Comparison of ENCODE assay signal across 27 mouse cellular contexts in genomic region chr8:109492785-109493184, GRCm38 (mm10). TPM values are rescaled to one million over a fixed set of nuclear protein-coding genes. Genes with fewer than 3 reads are reported as not detected.
DNase-seq lines count a peak whose midpoint lies in the region; TF ChIP-seq lines count a peak whose summit lies in the region.
"Had no signal": no experiment of that assay in that cellular context is flagged by ENCODE, and none has a peak within 500 bp of the region (broad histone marks: within the 10 kb centered on the region; RNA-seq: fewer than 3 reads in every experiment).

No protein-coding gene starts in this region.

- intact Hi-C loops in left cerebral cortex, adult 2 months (cut with DNase I) = no loop called here
- intact Hi-C loops in left cerebral cortex, postnatal 36 days (cut with DNase I) = loop anchor here (5.0 kb wide), 1 partner anchor 45 kb away; no protein-coding TSS in a partner anchor

- TF ChIP-seq CTCF in left cerebral cortex, adult 2 months (IDR thresholded peaks at IDR 0.05) = no peak
- TF ChIP-seq CTCF in testis, adult 2 months (IDR thresholded peaks at IDR 0.05; ENCODE audit: control insufficient read depth, insufficient read depth, insufficient replicate concordance, low read depth, low read length) = no peak

- no peak overlapping the region for H3K4me3 ChIP-seq in left cerebral cortex, adult 2 months
- H3K4me3 ChIP-seq in testis, adult 2 months (ENCODE audit: control insufficient read depth, low read depth, low read length) = peak overlapping the region; percentile 20; the same call in 1 of the 2 replicates
- H3K4me3 ChIP-seq: embryonic facial prominence, embryonic 13.5 days; embryonic facial prominence, embryonic 15.5 days; erythroblast, embryonic 14.5 days; forebrain, embryonic 10.5 days; forebrain, embryonic 12.5 days had no signal

- H3K27me3 ChIP-seq in testis, adult 2 months (ENCODE audit: control insufficient read depth, insufficient read depth, low read length) = no peaks in the 10 kb centered on the region
- H3K27me3 ChIP-seq: embryonic facial prominence, embryonic 13.5 days; embryonic facial prominence, embryonic 15.5 days; forebrain, embryonic 12.5 days had no signal

- TF ChIP-seq POLR2A in testis, adult 2 months (IDR thresholded peaks at IDR 0.05; ENCODE audit: control insufficient read depth, low read depth, low read length) = no peak

- no peak for DNase-seq in left cerebral cortex, adult 2 months (ENCODE audit: extremely low spot score in 1 of 2, low spot score in 2 of 2)
- no peak for DNase-seq in left cerebral cortex, postnatal 36 days (ENCODE audit: low spot score in 2 of 2)
- peak; percentile 14 for DNase-seq in lung, postnatal 25 days (ENCODE audit: low spot score)
- DNase-seq in lung, postnatal 14 days = no peak
- DNase-seq in testis, postnatal 10 days (ENCODE audit: low spot score) = no peak
- no peak for DNase-seq in cerebellum, adult 18-20 months
- DNase-seq: adrenal gland, adult 8-10 months; adrenal gland, postnatal 14 days; adrenal gland, postnatal 36 days; cerebellum, adult 11-12 months; cerebellum, adult 8-10 months; cerebellum, adult 9-11 months; cerebellum, postnatal 14 days; cerebellum, postnatal 36 days; embryo, embryonic 11 days had no signal

- H3K4me1 ChIP-seq in testis, adult 2 months (ENCODE audit: control insufficient read depth, insufficient read depth, low read length) = no peaks in the 10 kb centered on the region
- H3K4me1 ChIP-seq: embryonic facial prominence, embryonic 13.5 days; embryonic facial prominence, embryonic 15.5 days; forebrain, embryonic 10.5 days; forebrain, embryonic 12.5 days had no signal

- H3K27ac ChIP-seq in left cerebral cortex, adult 2 months = peak overlapping the region; percentile 13; the same call in 1 of the 2 replicates
- H3K27ac ChIP-seq in testis, adult 2 months (ENCODE audit: control insufficient read depth, insufficient read depth, low read depth, low read length) = no peak overlapping the region
- H3K27ac ChIP-seq: embryonic facial prominence, embryonic 13.5 days; embryonic facial prominence, embryonic 15.5 days; forebrain, embryonic 10.5 days; forebrain, embryonic 12.5 days had no signal

- H3K36me3 ChIP-seq in testis, adult 2 months (ENCODE audit: control insufficient read depth, insufficient read depth, low read length) = no peaks in the 10 kb centered on the region
- H3K36me3 ChIP-seq: embryonic facial prominence, embryonic 13.5 days; embryonic facial prominence, embryonic 15.5 days; forebrain, embryonic 10.5 days; forebrain, embryonic 12.5 days had no signal

RNA-seq across cellular contexts. Expression of gene Pmfbp1, which starts 1.0 kb away (rescaled TPM):
- under 1 TPM; 0.32 to 0.42 TPM for total RNA-seq in left cerebral cortex, adult 2 months (2021)
- under 1 TPM; 0.27 to 0.29 TPM for total RNA-seq in left cerebral cortex, postnatal 36 days (2021)
- 108 TPM in 2 replicates for polyA plus RNA-seq in testis, adult 2 months (2012; rRNA removed)
- total RNA-seq: adrenal gland, adult 18-20 months; adrenal gland, adult 8-10 months; adrenal gland, postnatal 14 days; adrenal gland, postnatal 36 days; common myeloid progenitor, adult 5-6 weeks; ES-E14 had no signal
- polyA plus RNA-seq: activated CD4-positive, CD25-positive, alpha-beta regulatory T cell, adult 4 months; C2C12; embryonic facial prominence, embryonic 15.5 days; erythroblast, embryonic 14.5 days; Patski had no signal
